9 mouse cellular contexts compared by ENCODE assay signal in the genomic region with DNA sequence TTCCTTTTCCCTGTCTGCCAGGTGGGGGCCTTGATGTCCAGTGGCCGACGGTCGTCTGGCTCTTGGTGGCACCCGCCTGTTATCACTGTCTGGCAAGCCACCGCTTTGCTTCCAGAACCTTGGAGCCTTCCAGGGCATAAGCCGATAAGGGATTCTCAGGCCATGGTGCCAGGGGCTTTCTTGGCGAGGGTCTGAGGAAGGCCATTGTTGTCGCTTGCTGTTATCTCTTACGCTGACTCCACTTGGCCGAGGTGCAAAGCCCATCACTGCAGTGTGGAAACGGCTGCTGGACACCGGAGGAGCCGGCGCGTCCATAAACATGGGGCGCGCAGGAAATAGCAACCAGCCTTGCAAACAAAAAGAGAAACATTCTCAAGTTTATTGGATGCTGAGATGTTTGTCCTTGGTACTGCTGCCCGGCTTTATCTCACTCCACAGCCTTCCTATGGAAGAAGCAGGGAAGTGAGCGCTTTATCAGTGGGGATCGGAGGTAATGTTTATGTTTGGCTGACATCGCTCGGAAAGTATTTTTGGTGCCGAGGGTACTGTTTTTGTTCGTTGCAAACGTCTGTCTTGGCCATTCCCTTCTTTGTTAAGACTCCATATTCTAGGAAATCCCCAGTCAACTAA. TPM values are rescaled to one million over a fixed set of nuclear protein-coding genes. Genes with fewer than 3 reads are reported as not detected.
DNase-seq lines count a peak whose midpoint lies in the region; ATAC-seq and TF ChIP-seq lines count a peak whose summit lies in the region.
"Had no signal": no experiment of that assay in that cellular context is flagged by ENCODE, and none has a peak within 500 bp of the region (broad histone marks: within the 10 kb centered on the region; RNA-seq: fewer than 3 reads in every experiment).

No protein-coding gene starts in this region.

- TF ChIP-seq CTCF in kidney, adult 2 months (conservative IDR thresholded peaks at IDR 0.05; ENCODE audit: insufficient read depth, insufficient read length, low read depth, low read length): no peak

- TF ChIP-seq POLR2A in kidney, adult 2 months (IDR thresholded peaks at IDR 0.05; ENCODE audit: low read depth, low read length): no peak

- no peaks in the 10 kb centered on the region for H3K27me3 ChIP-seq in kidney, embryonic 15.5 days
- no peaks in the 10 kb centered on the region for H3K27me3 ChIP-seq in kidney, adult 2 months (replicated peaks; ENCODE audit: control insufficient read depth, insufficient read depth, low read length)
- no peaks in the 10 kb centered on the region for H3K27me3 ChIP-seq in heart, embryonic 11.5 days (ENCODE audit: control insufficient read depth, insufficient read depth, low read length)
- H3K27me3 ChIP-seq: midbrain, embryonic 13.5 days had no signal

- 76% methylated on average over 25 of the region's 25 CpGs for WGBS in kidney, embryonic 15.5 days
- 66% methylated on average over 25 of the region's 25 CpGs for WGBS in kidney, adult 2 months
- WGBS in heart, embryonic 11.5 days (ENCODE audit: insufficient replicate concordance): 30% methylated on average over 25 of the region's 25 CpGs

- H3K9ac ChIP-seq in kidney, embryonic 15.5 days: no peak overlapping the region
- H3K9ac ChIP-seq in heart, embryonic 11.5 days (ENCODE audit: low read depth, low read length): no peak overlapping the region
- H3K9ac ChIP-seq: midbrain, embryonic 13.5 days had no signal

- no peak for DNase-seq in kidney, adult 2 months
- DNase-seq in liver: peak; percentile 6
- peak; percentile 88 for DNase-seq in lung, postnatal 36 days
- DNase-seq in layer of hippocampus, adult 18-20 months (ENCODE audit: low spot score in 2 of 2): no peak
- DNase-seq in thymus, postnatal 36 days: no peak
- DNase-seq in embryo, embryonic 10 days (ENCODE audit: low spot score): no peak

- H3K27ac ChIP-seq in kidney, embryonic 15.5 days: no peak overlapping the region
- H3K27ac ChIP-seq in kidney, adult 2 months (ENCODE audit: insufficient read depth, low read depth, low read length): no peak overlapping the region
- H3K27ac ChIP-seq in heart, embryonic 11.5 days (ENCODE audit: low read depth, low read length): peak overlapping the region; percentile 37
- H3K27ac ChIP-seq: midbrain, embryonic 13.5 days had no signal

- H3K4me3 ChIP-seq in kidney, embryonic 15.5 days (replicated peaks): 0 out of 2 replicates have a peak overlapping the region, but pooled peaks have one; percentile 13
- no peak overlapping the region for H3K4me3 ChIP-seq in kidney, adult 2 months (ENCODE audit: insufficient read depth, low read depth, low read length)
- H3K4me3 ChIP-seq in heart, embryonic 11.5 days (ENCODE audit: low read depth, low read length): peak overlapping the region; percentile 32
- H3K4me3 ChIP-seq: midbrain, embryonic 13.5 days had no signal

- H3K9me3 ChIP-seq in kidney, embryonic 15.5 days (replicated peaks): no peaks in the 10 kb centered on the region
- no peaks in the 10 kb centered on the region for H3K9me3 ChIP-seq in heart, embryonic 11.5 days (replicated peaks; ENCODE audit: control insufficient read depth, low read length)

- H3K4me1 ChIP-seq in kidney, embryonic 15.5 days: no peaks in the 10 kb centered on the region
- H3K4me1 ChIP-seq in kidney, adult 2 months (ENCODE audit: control insufficient read depth, insufficient read depth, low read length): no peaks in the 10 kb centered on the region
- peaks cover 14% of the 10 kb centered on the region; the same call in 1 of the 2 replicates for H3K4me1 ChIP-seq in heart, embryonic 11.5 days (ENCODE audit: control insufficient read depth, insufficient read depth, low read length)
- H3K4me1 ChIP-seq: midbrain, embryonic 13.5 days had no signal

- H3K4me2 ChIP-seq in kidney, embryonic 15.5 days: peak overlapping the region; percentile 37
- H3K4me2 ChIP-seq in heart, embryonic 11.5 days: peak overlapping the region; percentile 63
- H3K4me2 ChIP-seq: midbrain, embryonic 13.5 days had no signal

- H3K36me3 ChIP-seq in kidney, embryonic 15.5 days: no peaks in the 10 kb centered on the region
- no peaks in the 10 kb centered on the region for H3K36me3 ChIP-seq in kidney, adult 2 months (ENCODE audit: control insufficient read depth, insufficient read depth, low read length)
- no peaks in the 10 kb centered on the region for H3K36me3 ChIP-seq in heart, embryonic 11.5 days (ENCODE audit: control insufficient read depth, insufficient read depth, low read length)
- H3K36me3 ChIP-seq: midbrain, embryonic 13.5 days had no signal

- ATAC-seq in kidney, embryonic 15.5 days (replicated peaks; ENCODE audit: low FRiP score): no peak
- no peak; the same call in 1 of the 2 replicates for ATAC-seq in heart, embryonic 11.5 days (replicated peaks; ENCODE audit: insufficient number of reproducible peaks, low FRiP score, low TSS enrichment)
- ATAC-seq: midbrain, embryonic 13.5 days had no signal

RNA-seq across cellular contexts. Expression of gene Txndc5, which starts 51.5 kb away (rescaled TPM):
- 264 and 277 TPM in 2 replicates for polyA plus RNA-seq in kidney, embryonic 15.5 days (2015; fragmentation: Nextera tagmentation; extraction: Ambion mirVana)
- polyA plus RNA-seq in kidney, adult 2 months (2012; rRNA removed): 91.3 and 109 TPM in 2 replicates
- polyA plus RNA-seq in heart, embryonic 11.5 days (2014; fragmentation: Nextera tagmentation; extraction: Ambion mirVana): 205 and 250 TPM in 2 replicates
- 10 to 100 TPM; 47.4 to 51.0 TPM for total RNA-seq in layer of hippocampus, adult 18-20 months (2021)

RNA-seq across cellular contexts. Expression of gene Bloc1s5, which starts 54.8 kb away (rescaled TPM):
- 20.1 and 20.5 TPM in 2 replicates for polyA plus RNA-seq in kidney, embryonic 15.5 days (2015; fragmentation: Nextera tagmentation; extraction: Ambion mirVana)
- polyA plus RNA-seq in kidney, adult 2 months (2012; rRNA removed): 7.6 and 7.8 TPM in 2 replicates
- polyA plus RNA-seq in heart, embryonic 11.5 days (2014; fragmentation: Nextera tagmentation; extraction: Ambion mirVana): 17.9 and 18.9 TPM in 2 replicates
- 1 to 10 TPM; 8.5 to 9.7 TPM for total RNA-seq in layer of hippocampus, adult 18-20 months (2021)

Comparison
In these comparisons a context has a peak if more than half of its experiments do, and no peak if none do; other contexts are left out.
1. DNase-seq: peak in liver (single experiment) and lung, postnatal 36 days (single experiment); none in kidney, adult 2 months (single experiment), layer of hippocampus, adult 18-20 months (0 of 2), thymus, postnatal 36 days (0 of 2) and embryo, embryonic 10 days (single experiment).